Mouse (Mus musculus) cortical plate, adult 2 months (tissue): ENCODE data around the gene Actl6a. TPM values are rescaled to one million over a fixed set of nuclear protein-coding genes. Genes with fewer than 3 reads are reported as not detected.
A peak's percentile ranks its signal among the peaks of the same experiment; 100 is the strongest.
"Not testable (repeated sequence)": the region's sequence is repeated elsewhere in the genome, so short reads cannot be mapped to it uniquely, and the experiment has no call there.

Experiments used
- H3K27ac ChIP-seq: fragments of 200-500 bp; 2 replicates; pipeline ENCODE4 v1.5.1; 2012; ENCODE audit warnings: low read length, control low read depth, inconsistent platforms; ENCODE audit not compliant: insufficient read depth
- H3K4me1 ChIP-seq: fragments of 200-500 bp; 2 replicates; pipeline ENCODE4 v1.6.1; 2011; ENCODE audit warnings: low read length; ENCODE audit not compliant: control insufficient read depth, insufficient read depth
- H3K4me3 ChIP-seq: fragments of 200-500 bp; 2 replicates; pipeline ENCODE4 v1.5.1; 2011; ENCODE audit warnings: mild to moderate bottlenecking, low read length, control low read depth; ENCODE audit not compliant: insufficient read depth
- CTCF ChIP-seq: fragments of 200-500 bp; IDR thresholded peaks from 2 replicates; pipeline ENCODE4 v1.5.1; 2011; ENCODE audit warnings: mild to moderate bottlenecking, control low read depth, low read length; ENCODE audit not compliant: insufficient read depth; ENCODE audit errors: extremely low read depth
- POLR2A ChIP-seq: fragments of 200-500 bp; IDR thresholded peaks from 2 replicates; pipeline ENCODE4 v1.6.1; 2011; ENCODE audit warnings: mild to moderate bottlenecking, low read length, control low read depth; ENCODE audit not compliant: insufficient read depth; ENCODE audit errors: extremely low read depth
- polyA plus RNA-seq: library from polyadenylated mRNA; depleted of rRNA; stranded (reverse); fragments of >200 nt; gene quantifications from 2 replicates; pipeline ENCODE4 v1.2.3, GENCODE M21; 2012

Actl6a gene
- polyA plus RNA-seq, 1 experiment = 17.9 TPM

DNA sequence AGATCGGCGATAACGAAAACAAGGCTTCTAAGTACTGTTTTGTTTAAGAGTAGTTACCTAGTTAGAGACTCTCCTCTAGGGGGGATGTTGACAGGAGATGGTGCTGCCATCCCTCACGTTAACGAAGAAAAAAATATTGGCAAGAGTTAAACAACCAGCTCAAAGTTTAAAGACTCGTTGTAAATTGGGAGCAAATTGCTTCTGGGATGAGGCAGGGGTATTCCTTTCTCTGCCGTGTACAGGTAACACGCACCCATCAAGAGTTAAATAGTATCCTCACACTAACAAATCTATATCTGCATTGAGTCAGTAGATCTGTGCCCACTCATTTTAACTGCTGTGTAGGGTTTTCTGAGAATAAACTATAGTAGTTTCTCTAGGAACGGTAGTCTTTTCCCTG is 3.3 kb downstream of the Actl6a start:
- Histone ChIP-seq H3K4me3 (peak overlapping the region; percentile 87), H3K27ac (no peak overlapping the region), H3K4me1 (no peaks in the 10 kb centered on the region)
- TF ChIP-seq CTCF = no peak
- TF ChIP-seq POLR2A = no peak

DNA sequence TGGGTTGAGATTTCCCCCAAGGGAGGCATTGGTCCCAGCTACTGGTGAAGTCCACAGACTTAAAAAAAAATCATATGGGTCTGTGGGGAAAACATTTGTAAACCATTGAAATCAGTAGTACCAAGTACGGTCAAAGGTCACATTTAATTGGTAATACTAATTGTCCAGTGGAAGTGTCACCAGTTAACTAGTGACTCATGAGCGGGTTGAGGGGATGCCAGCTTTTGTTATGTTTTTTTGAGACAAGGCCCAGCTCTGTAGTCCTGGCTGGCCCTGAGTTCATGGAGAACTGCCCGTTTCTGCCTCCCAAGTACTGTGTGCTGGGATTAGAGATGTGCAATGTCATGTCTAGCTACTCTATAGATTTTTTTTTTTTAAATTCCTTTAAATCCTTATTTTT is 7.6 kb downstream of the Actl6a start:
- Histone ChIP-seq H3K4me1 (no peaks in the 10 kb centered on the region), H3K27ac (no peak overlapping the region), H3K4me3 (no peak overlapping the region)
- TF ChIP-seq CTCF = no peak

DNA sequence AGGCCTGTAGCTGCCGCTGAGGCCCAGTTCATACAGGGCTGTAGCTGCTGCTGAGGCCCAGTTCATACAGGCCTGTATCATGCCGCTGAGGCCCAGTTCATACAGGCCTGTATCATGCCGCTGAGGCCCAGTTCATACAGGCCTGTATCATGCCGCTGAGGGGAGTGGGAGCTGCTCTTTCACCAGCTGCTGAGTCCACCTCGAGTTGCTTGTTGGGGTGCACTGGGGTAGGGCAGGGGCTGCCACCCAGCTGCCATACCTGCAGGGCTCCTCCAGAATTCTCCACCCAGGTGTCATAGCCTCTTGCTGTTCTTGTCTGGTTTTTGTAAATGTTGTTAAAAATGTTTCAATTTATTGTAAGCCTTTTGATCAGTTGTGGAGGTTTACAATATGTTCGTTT is 11.3 kb downstream of the Actl6a start:
- not testable (repeated sequence) for H3K4me3 ChIP-seq, H3K27ac ChIP-seq, H3K4me1 ChIP-seq

DNA sequence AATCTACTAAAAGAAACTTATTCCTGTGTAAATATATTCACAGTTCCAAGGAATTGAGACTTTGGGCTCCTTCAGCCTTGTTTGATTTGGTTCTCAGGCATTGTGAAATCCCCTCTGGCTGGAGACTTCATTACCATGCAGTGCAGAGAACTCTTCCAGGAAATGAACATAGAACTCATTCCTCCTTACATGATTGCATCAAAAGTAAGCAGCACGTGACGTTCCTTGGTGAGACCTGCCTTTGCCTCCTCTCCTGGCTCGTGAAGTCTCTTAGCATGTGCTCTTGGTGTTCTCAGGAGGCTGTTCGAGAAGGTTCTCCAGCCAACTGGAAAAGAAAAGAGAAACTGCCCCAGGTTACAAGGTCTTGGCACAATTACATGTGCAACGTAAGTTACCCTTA is 12.2 kb downstream of the Actl6a start:
- H3K27ac ChIP-seq = no peak overlapping the region
- no peak for TF ChIP-seq POLR2A
- no peak for TF ChIP-seq CTCF
- no peaks in the 10 kb centered on the region for H3K4me1 ChIP-seq
- no peak overlapping the region for H3K4me3 ChIP-seq

DNA sequence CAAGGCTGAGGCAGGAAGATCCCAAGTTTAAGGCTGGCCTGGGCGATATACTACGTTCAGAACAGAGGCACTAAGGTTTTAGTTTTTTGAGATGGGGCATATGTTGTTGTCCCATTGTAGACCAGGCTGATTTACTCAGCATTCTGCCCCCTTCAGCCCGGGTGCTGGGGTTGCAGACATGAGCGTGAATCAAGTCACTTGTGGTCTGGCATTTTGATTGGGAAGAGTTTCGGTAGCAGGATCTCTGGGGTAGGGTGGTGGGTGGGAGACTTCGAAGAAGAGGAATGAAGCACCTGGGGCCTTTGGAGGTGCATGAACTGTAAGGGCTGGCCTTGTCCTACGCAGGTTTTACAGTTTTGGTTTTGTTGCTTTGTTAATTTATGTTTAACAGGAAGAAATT is 18.1 kb downstream of the Actl6a start:
- no peak for TF ChIP-seq POLR2A
- no peak for TF ChIP-seq CTCF
- Histone ChIP-seq H3K4me1 (no peaks in the 10 kb centered on the region), H3K27ac (no peak overlapping the region), H3K4me3 (no peak overlapping the region)

DNA sequence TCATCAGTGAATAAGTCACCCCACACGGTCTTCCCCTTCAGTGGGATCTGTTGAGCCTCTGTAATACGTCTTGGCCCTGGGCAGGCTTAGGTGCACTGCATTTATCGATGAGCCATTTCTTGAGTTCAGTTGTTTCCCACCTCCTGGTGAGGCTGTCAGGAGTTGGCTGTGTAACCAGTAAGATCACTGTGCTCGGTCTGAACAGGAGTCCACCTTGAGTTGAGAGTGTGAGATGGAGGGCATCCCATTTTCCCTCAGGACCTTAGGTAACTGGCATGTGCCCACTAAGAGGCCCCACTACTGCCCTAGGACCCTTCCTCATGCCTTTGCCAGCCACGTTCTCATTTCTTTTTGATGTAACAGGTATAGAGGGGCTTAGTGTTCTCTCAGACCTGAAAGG is 19.9 kb downstream of the Actl6a start:
- no peak overlapping the region for H3K27ac ChIP-seq

DNA sequence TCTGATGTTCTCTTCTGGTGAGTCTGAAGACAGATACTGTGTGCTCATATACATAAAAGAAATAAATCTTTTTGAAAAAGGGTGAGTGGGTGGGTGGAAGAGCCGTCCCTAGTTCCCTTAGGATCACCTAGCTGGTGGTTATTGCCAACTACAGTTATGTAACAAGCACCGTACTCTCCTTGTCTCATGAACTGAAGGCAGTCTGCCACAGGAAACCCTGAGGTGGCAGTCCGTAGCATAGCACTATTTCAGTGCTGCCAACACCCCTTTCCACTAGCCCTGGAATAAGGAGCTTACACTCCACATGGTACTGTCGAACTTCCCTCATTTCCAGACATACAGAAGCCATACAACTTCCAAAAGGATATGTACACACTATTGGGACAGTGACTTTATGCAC is 21.8 kb downstream of the Actl6a start:
- H3K27ac ChIP-seq = no peak overlapping the region
- TF ChIP-seq POLR2A (no peak), CTCF (no peak)
- no peaks in the 10 kb centered on the region for H3K4me1 ChIP-seq
- H3K4me3 ChIP-seq = no peak overlapping the region

More for the DNA sequence above, 19.9 kb downstream of the Actl6a start:
- no peak for TF ChIP-seq POLR2A
- no peak for TF ChIP-seq CTCF
- Histone ChIP-seq H3K4me3 (no peak overlapping the region), H3K4me1 (no peaks in the 10 kb centered on the region)

DNA sequence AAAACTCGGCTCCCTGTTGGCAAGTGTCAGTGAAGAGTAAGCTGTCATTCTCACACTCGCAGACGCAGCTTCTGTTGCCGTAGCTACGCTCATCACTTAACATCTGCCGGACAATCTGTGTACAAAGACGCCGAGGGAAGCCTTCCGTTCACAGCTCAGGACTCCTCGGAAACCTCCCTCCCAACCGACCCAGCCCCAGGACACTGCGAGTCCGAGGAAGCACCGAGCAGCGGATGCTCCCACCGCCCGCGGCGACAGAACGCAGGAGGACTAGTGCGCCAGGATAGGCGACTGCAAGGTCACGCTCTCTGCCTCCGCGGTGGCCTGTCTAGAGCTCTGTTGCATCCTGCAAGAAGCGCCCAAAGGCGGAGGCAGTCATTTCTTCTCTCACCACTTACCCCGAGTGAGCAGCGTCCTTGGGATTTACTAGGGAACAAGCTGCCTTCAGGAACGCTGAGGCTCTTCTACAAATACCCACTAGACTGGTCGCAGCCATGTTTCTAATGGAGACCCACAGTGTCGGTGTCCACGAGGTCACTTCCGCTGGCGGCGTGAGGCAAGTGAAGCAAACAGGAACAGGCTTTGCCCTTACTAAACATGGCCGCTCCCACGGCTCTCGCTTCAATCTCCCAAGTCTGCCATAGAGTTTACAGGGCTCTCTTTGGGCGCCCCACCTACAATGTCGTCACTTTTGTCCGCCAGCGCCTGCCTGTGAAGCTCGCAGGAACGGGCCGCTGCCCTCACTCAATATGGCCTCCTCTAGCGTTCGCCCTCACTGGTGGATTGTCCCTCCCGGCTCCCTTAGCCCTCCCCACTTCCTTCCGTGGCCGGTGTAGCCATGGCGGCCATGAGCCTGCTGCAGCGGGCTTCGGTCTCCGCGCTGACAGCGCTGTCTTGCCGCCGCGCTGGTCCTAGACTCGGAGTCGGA is 30.4 kb downstream of the Actl6a start, which contains the start of gene Ndufb5:
Gene Ndufb5, plus strand, starts transcription at position 747 of the 928 bp plus-strand sequence.
- H3K4me1 ChIP-seq = peaks cover 1% of the 10 kb centered on the region; the same call in 1 of the 2 replicates
- TF ChIP-seq POLR2A = peak; percentile 76
- TF ChIP-seq CTCF = no peak
- H3K4me3 ChIP-seq = peak within 1 kb of the TSS; percentile 86
- H3K27ac ChIP-seq = peak within 1 kb of the TSS; percentile 73

DNA sequence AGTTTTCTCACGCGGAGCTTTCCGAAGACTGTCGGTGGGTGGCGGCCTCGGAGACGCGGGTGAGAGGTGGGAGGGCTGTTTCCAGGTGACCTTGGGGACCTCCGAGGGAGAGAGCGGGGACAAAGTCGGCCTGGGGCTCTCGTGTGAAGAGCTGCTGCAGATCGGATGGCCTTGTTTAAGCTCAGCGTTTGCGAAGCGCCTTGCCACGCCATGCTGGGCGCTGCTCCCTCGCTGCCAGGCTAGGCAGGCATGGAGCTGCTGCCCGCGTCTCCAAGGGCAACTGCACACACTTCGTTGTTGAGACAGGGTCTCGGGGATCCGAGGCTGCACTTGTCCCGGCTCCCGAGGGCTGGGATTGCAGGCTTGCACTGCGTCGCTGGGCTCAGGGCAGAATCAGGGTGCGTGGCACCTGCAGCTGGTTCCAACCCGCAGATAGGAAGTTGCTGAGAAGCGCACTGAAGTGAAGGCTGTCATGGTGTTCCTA is 31.1 kb downstream of the Actl6a start, which contains the start of gene Mrpl47:
Gene Mrpl47, minus strand, starts transcription at position 434 of the 484 bp plus-strand sequence.
- H3K4me1 ChIP-seq = peaks cover 1% of the 10 kb centered on the region; the same call in 1 of the 2 replicates
- TF ChIP-seq CTCF = no peak
- no peak for TF ChIP-seq POLR2A
- H3K27ac ChIP-seq = peak within 1 kb of the TSS; percentile 73
- H3K4me3 ChIP-seq = peak within 1 kb of the TSS; percentile 86

DNA sequence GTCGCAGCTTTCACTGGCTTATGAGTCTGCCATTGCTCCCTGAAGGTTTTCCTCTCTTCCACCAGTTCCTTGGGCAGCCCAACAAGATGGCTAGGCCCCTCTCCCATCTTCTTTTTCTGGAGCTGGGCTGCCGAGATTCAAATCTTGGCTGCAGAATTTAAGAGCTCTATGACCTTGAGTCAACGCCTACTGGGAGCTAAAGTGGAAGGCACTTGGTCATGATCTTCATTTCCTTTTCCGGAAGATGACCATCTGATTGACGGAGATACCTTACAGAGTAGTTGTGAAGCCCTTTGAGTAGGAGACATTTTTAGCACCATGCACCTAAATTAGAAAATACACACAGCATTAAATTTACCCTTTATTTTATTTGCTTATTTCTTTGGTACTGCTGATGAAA is 32.5 kb downstream of the Actl6a start:
- Histone ChIP-seq H3K4me3 (no peak overlapping the region; the same call in 1 of the 2 replicates), H3K4me1 (peaks cover 1% of the 10 kb centered on the region; the same call in 1 of the 2 replicates), H3K27ac (no peak overlapping the region)
- TF ChIP-seq POLR2A (no peak), CTCF (no peak)
